Mouse (Mus musculus): ENCODE results near the gene Tcte1. TPM values are rescaled to one million over a fixed set of nuclear protein-coding genes. Genes with fewer than 3 reads are reported as not detected.
A peak's percentile ranks its signal among the peaks of the same experiment; 100 is the strongest.

The Tcte1 gene
- total RNA-seq, 2 experiments from 2014 or later = 0.57 to 0.69 TPM

DNA sequence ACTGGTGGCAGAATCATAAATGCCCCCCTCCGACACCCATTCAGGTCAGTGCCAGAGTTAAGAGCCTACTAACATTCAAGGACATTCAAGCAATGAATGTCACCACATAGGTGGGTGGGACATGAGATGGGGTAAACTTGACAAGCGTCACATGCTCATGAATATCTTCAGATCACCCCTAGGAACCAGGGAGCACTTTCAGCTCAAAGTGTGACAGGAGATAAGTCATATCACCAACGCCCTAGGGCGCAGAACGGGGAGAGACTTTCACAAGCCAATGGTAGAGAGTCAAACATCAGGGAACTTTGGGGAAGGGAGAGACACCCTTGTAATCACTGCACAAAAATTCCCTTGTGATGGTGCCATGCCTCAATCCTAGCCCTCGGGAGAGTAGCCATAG is 59.0 kb downstream of the Tcte1 start:
- no peak for DNase-seq (ENCODE audit: low spot score in 2 of 2)

DNA sequence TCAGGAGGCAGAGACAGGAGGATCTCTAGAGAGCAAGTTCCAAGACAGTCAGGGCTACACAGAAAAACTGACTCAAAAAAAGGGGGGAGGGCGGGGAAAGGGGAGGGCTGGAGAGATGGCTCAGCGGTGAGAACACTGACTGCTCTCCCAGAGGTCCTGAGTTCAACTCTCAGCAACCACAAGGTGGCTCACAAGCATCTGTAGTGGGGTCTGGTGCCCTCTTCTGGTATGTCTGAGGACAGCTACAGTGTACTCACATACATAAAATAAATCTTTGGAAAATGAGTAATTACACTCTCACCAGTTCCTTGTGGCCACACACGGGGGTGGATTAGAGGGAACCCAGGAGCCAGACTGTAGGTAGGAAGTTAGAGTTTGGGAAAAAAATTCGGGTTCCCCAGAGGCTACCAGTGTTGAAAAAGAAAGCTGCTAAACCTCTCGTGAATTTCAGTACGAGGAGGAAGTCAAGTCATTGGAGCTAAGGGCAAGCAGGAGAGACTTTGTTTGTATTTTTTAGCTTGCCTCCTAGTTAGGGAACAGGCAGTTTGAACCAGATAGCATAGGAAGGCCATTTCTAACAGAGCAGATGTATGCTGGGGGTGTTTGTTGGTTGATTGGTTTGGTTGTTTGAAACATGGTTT is 59.6 kb downstream of the Tcte1 start:
- DNase-seq (ENCODE audit: low spot score in 2 of 2) = no peak

DNA sequence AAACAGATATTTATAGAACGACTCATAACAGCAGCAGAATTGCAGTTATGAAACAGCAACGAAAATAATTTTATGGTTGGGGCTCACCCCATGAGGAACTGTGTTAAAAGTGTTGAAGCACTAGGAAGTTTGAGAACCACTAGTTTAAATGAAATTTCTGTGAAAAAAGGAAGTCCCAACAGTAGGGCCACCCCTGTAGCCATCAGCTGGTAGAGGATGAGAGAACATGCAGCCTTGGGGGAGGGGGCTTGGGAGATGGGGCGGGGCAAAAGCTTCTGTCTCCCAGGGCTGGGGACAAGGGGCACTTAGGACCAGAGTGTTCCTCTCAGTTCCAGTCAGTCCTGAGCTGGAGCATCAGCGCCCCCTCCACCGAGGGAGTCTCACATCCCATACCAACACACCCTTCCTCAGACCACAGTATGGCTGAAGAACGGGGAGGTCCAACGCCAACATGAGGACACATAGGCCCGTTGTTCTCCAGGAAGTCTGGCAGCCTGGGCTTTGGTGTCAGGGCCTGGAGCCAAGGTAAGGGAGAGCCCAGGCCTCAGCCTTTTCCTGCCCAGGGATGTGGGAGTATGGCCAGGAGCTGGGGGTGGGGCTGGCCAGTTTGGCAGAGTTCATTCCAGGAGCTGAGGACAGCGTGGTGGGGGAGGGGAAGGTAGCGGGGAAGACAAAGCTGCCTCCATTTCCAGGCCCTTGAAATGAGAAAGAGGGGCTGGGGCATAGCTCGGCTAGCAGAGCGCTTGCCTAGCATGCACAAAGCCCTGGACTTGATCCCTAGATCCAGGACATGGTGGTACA is 61.1 kb downstream of the Tcte1 start:
- DNase-seq (ENCODE audit: low spot score in 2 of 2) = peak; percentile 82 to 86

DNA sequence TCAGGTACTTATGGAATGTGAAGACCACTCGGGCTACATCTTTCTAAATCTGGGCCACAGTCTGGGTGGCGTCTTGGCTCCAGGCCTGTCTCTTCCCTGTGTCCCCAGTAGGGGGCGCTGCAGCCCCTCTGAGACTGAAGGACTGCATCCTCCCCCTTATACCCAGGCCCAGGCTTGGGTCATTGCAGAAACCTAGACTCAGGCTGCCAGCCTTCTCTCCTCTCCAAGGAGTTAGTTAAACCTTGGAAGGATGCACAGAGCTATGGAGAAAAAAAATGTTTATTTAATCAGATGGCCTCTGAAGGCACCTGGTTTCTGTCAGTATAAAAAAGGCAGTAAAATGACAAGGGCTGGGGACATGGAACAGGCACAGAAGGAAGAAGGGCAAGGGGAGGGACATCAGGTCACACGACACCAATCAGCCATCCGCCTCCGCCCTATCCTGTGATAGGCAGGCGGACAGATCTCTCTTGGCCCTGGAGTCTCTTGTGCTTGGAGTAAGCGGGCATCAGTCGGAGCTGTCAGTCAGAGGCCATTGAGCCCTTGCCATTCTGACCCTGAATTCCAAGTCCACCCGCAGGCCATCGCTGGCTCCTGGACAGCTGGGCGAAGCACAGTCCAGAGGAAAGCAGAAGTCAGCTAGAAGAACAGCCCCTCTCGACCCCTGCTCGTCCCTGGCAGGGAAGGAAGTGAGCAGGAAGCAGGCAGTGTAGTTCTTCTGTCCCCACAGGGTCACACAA is 61.9 kb downstream of the Tcte1 start:
- DNase-seq (ENCODE audit: low spot score in 2 of 2) = peak; percentile 88 to 90

DNA sequence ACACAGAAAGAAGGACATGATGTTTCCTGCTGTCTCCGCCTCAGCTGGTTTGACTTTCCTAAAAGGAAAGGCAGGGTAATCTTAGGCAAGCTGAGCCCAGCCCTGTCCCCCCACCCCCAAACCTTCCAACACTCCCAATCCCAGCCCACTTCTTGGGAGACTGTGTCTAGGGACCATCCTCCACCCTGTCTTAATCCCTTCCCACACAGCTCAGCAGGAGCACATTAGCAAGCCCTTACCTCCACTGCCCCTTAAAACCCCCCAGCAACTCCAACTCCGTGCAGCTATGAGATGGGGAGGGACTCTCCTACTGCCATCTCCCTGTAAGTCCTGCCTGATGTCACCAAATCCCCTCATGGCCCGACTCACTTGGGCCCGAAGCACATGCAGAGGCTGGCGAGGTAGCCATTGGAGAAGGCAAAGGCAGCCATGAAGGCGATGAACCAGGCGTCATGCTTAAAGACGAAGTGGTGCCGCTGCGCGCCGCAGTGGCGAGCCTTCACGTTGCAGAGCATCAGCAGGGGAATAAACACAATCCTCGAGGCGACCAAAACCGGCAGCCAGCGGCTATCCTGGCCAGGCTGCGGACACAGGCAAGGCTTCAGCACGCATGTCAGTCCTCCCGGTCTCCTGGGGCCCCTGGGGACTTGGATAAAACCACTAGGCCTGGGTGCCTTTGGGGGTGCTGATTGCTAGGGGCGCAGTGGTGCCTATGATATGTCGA is 62.7 kb downstream of the Tcte1 start:
- DNase-seq (ENCODE audit: low spot score in 2 of 2) = no peak

DNA sequence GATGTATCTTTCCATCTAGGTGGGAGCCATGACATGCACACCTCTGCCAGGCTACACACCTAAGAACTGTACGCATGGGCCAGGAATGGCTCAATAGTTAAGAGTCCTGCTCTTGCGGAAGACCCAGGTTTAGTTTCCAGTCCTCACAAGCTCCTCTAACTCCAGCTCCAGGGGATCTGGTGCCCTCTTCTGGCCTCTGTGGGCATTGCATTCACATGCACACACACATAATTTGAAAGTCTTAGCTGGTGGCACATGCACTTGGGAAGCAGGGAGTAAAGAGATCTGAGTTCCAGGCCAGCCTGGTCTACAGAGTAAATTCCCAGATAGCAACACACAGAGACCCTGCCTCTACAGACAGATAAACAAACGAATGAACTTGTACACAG is 63.2 kb downstream of the Tcte1 start:
- no peak for DNase-seq (ENCODE audit: low spot score in 2 of 2)

DNA sequence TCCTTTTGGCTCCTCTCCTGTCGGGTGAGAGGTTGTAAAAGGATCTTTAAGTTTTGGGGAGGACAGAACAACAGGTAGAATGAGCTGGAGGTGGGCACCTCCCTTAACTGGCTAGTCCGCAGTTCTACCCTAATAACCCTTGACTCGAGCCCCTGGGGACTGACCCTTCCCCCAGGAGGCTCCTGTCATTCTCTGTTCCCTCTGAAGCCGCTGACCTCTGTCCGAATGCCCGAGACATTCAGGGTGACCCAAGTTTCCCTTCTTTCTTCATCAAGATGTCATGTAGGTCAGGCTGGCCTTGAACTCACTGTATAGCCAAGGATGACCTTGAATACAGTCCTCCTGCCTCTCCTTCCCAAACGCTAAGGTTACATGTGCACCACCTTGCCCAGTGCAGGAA is 65.1 kb downstream of the Tcte1 start:
- DNase-seq (ENCODE audit: low spot score in 2 of 2) = no peak

DNA sequence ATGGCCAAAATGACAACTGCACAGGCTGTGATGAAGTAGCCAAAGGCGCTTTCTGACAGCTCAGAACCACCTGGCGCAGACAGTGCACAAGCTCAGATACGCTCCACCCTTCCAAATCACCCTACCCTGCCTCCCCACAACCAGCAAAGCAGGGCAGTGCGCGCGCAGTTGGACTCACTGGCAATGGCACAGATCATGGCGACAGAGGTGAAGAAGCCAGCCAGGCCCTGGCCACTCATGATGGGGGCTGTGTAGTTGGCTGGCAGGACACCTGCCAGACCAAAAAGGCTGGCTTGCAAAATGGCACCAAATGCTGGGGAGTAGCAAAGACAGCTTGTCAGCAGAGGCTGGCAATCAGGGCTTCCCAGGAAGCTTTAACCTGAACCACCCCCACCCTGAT is 66.0 kb downstream of the Tcte1 start:
- peak in 1 of 2 experiments; percentile 20 for DNase-seq (ENCODE audit: low spot score in 2 of 2)

DNA sequence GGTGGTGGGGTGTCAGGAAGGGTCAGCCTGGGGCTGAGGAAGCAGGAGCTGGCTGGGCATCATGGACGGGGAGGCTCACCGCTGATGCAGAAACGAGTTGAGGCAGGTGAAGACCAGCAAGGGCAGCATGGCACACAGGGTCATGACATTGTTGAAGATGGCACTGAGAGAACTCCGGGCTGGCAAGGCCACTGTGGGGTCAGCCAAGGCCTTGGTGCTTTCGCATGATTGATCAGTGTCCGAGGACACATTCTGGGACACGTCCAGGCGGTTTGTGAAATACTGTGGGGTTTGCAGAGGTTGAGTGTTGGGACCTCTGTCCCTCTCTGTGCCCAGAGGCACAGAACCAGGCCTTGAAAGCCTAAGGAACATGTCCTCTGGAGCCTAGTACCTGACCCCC is 66.6 kb downstream of the Tcte1 start:
- DNase-seq (ENCODE audit: low spot score in 2 of 2) = peak in 1 of 2 experiments; percentile 5

DNA sequence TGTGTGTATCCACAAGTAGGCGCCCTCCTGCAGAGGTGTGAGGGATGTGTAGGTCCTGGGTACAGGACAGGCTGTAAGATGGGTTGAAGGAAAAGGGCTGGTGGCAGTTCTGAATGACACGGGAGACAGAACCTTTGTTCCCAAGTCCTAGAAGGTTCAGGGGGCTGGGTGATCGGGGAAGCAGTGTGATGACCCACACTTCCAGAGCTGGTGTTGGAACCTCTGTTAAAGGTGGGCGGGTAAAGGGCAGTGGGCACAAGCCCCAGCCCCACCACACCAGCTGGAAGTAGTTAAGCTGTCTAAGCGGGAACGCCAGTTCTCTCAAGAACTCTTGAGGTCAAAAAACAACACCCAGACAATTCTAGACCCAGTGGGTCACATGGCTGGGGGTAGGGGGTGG is 67.2 kb downstream of the Tcte1 start:
- no peak for DNase-seq (ENCODE audit: low spot score in 2 of 2)

DNA sequence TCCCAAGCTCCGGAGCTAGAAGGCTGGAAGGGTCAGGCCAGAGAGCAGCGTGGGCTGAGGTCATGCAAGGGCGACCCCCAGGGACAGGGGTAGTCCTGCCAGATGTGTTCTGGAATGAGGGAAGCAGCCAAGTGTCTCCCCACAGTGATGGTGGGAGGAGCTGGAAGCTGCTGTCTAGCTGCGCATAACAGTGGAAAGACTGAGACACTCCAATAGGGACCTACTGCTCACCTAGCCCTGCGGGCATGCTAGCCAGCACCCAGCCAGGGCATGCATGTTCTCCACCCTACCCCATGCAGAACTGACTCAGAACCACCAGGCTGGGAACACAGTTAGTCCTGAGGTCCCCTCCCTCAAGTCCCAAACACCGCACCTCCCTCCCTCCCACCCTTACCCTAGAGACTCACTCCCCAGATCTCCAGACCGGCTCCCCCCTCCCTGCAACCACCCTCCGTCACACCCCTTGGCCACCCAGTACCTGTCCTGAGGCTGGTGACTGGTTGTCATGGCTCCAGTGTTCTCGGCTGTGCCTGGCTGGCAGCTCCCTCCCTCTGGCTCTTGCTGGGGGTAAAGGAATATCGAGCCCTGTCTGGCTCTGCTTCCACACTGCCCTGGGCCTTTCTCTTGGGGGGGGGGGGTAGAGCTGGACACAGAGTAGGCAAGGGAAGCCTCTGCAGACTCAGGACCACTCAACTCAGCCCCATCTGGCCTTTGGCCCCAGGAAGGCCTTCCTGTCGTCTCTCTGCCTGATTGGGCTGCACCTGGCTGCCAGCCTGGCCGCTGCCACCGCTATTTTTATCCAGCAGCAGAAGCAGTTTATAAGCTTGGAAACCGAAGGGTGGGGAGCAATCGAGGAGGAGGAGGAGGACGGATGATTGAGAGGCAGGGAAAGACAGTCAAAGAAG is 68.7 kb downstream of the Tcte1 start:
- DNase-seq (ENCODE audit: low spot score in 2 of 2) = peak in 1 of 2 experiments; percentile 13

Other genes with a start within 250 kb of the Tcte1 start
- gene Cdc5l, start 89.7 kb upstream of the Tcte1 start, total RNA-seq (2021) = 10 to 100 TPM; 47.4 to 50.6 TPM
- 1 to 10 TPM; 2.9 to 3.5 TPM for gene Spats1, start 48.0 kb upstream of the Tcte1 start, total RNA-seq (2021)
- gene Aars2, start 16.6 kb upstream of the Tcte1 start, total RNA-seq (2021) = 10 to 100 TPM; 19.5 to 22.6 TPM
- gene Tmem151b, start 26.2 kb downstream of the Tcte1 start, total RNA-seq (2021) = 10 to 100 TPM; 93.2 to 93.7 TPM
- 1 to 10 TPM; 3.5 to 3.9 TPM for gene Nfkbie, start 32.3 kb downstream of the Tcte1 start, total RNA-seq (2021)
- gene Slc35b2, start 40.4 kb downstream of the Tcte1 start, total RNA-seq (2021) = 10 to 100 TPM; 47.4 TPM
- gene Hsp90ab1, start 49.8 kb downstream of the Tcte1 start, total RNA-seq (2021) = 1,000 to 10,000 TPM; 1,612 to 1,800 TPM
- 10 to 100 TPM; 27.1 to 37.0 TPM for gene Slc29a1, start 76.2 kb downstream of the Tcte1 start, total RNA-seq (2021)
- not detected for gene Mymx, start 78.7 kb downstream of the Tcte1 start, total RNA-seq (2021)
- gene Capn11, start 135.9 kb downstream of the Tcte1 start, total RNA-seq (2021) = 1 to 10 TPM; 1.1 to 1.3 TPM
- 10 to 100 TPM; 37.3 to 42.5 TPM for gene Mrpl14, start 162.9 kb downstream of the Tcte1 start, total RNA-seq (2021)
- 100 to 1,000 TPM; 223 to 234 TPM for gene Tmem63b, start 163.5 kb downstream of the Tcte1 start, total RNA-seq (2021)
- not detected for gene 1600014C23Rik, start 210.4 kb downstream of the Tcte1 start, total RNA-seq (2021)